Mouse (Mus musculus): ENCODE results near the gene Olfr313.

- TF ChIP-seq CTCF (IDR thresholded peaks at IDR 0.05; ENCODE audit: low read depth) (no peak), EP300 (IDR thresholded peaks at IDR 0.05; ENCODE audit: low read depth) (no peak)
Observed at GRCm38 (mm10) chr11:58804393-58804792, 10.4 kb upstream of the Olfr313 start.
